Mouse (Mus musculus): ENCODE data around the gene Ksr1.

GRCm38 (mm10) chr11:79056027-79056426 is 90.2 kb downstream of the Ksr1 start:
- TF ChIP-seq POLR2A (IDR thresholded peaks at IDR 0.05; ENCODE audit: insufficient read length, low read depth) (no peak), REST (IDR thresholded peaks at IDR 0.05; ENCODE audit: insufficient read depth, insufficient read length) (no peak), POLR2AphosphoS2 (IDR thresholded peaks at IDR 0.05; ENCODE audit: insufficient read length, low read depth) (no peak), TCF3 (IDR thresholded peaks at IDR 0.05; ENCODE audit: insufficient read length, low read depth) (no peak), MAX (IDR thresholded peaks at IDR 0.05; ENCODE audit: low read depth) (no peak), TCF12 (IDR thresholded peaks at IDR 0.05; ENCODE audit: insufficient read depth, poor library complexity, severe bottlenecking) (no peak)
